Mouse (Mus musculus) ovary, adult 2 months (tissue): ENCODE data around the gene Nup43. TPM values are rescaled to one million over a fixed set of nuclear protein-coding genes. Genes with fewer than 3 reads are reported as not detected.

Experiments used
- polyA plus RNA-seq: library from polyadenylated mRNA; depleted of rRNA; stranded (reverse); fragments of >200 nt; gene quantifications from 2 replicates; pipeline ENCODE4 v1.2.3, GENCODE M21; 2012; rRNA removed

Gene Nup43
- 7.0 and 7.3 TPM in 2 replicates for polyA plus RNA-seq

GRCm38 (mm10) chr10:7667342-7667802 lies at the start of gene Nup43:
Nup43 (plus strand) TSS chr10:7667503.

DNA sequence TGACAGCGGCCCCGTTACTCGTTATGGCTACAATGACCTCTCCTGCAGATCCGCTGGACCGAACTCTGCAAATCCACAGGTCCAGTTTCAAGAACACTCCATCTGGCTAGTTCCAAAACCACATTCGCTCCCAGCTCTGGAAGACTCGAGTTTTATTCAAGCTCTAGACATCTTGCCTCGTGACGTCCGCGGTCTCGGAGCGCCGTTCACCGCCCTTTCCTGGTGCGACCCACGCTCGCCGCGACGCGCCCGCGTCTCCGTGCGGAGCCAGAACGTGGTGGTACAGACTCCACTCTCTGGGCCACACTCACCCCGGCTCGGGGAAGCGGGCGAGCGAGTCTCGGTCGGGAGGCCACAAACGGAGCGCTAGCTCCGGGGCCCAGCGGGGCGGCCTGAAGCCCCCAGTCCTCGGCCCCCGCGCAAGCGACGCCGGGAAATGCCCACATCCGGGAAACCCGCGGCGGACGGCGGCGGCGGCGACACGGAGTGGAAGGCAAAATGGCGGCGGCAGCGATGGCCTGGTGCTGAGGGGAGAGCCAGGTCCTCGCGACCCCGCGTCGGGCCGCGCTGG lies 13.5 kb downstream of the Nup43 start, which contains the start of the genes Pcmt1 and Lats1:
TSS of gene Pcmt1 (minus strand) at position 406 of the 571 bp plus-strand sequence.
TSS of gene Lats1 (plus strand) at position 484 of the 571 bp plus-strand sequence.

GRCm38 (mm10) chr10:7725751-7726500 lies 58.6 kb downstream of the Nup43 start, which contains the start of gene Katna1:
Katna1 (plus strand) TSS chr10:7726000.

Other genes with a start within 250 kb of the Nup43 start
- gene Ulbp1, start 193.9 kb upstream of the Nup43 start, polyA plus RNA-seq, result 1.1 and 1.7 TPM in 2 replicates
- 29.1 and 64.6 TPM in 2 replicates for gene Lrp11, start 77.7 kb upstream of the Nup43 start, polyA plus RNA-seq
- gene Pcmt1, start 13.6 kb downstream of the Nup43 start, polyA plus RNA-seq, result 16.9 and 21.0 TPM in 2 replicates
- 10.4 and 14.0 TPM in 2 replicates for gene Lats1, start 13.7 kb downstream of the Nup43 start, polyA plus RNA-seq
- gene Katna1, start 58.5 kb downstream of the Nup43 start, polyA plus RNA-seq, result 1.5 and 2.2 TPM in 2 replicates
- 15.2 and 21.6 TPM in 2 replicates for gene Ginm1, start 125.3 kb downstream of the Nup43 start, polyA plus RNA-seq
- 4.4 and 4.5 TPM in 2 replicates for gene Ppil4, start 125.4 kb downstream of the Nup43 start, polyA plus RNA-seq
- 0.52 and 0.66 TPM in 2 replicates for gene Zc3h12d, start 165.0 kb downstream of the Nup43 start, polyA plus RNA-seq